Mouse (Mus musculus) forebrain, embryonic 15.5 days (tissue): ENCODE measurements around the gene Strn3. TPM values are rescaled to one million over a fixed set of nuclear protein-coding genes. Genes with fewer than 3 reads are reported as not detected.
A peak's percentile ranks its signal among the peaks of the same experiment; 100 is the strongest.
"Not testable (repeated sequence)": the region's sequence is repeated elsewhere in the genome, so short reads cannot be mapped to it uniquely, and the experiment has no call there.

Experiments used
- ATAC-seq: fragments of 200-750 bp; cut with Nextera tagmentation; replicated peaks from 2 replicates; pipeline ENCODE4 v1.8.0; 2017; ENCODE audit warnings: mild to moderate bottlenecking, moderate TSS enrichment, moderate library complexity
- H3K27ac ChIP-seq: fragments of 300-500 bp; sonication (generic); replicated peaks from 2 replicates; pipeline ENCODE4 v1.5.1; 2015; ENCODE audit warnings: mild to moderate bottlenecking, inconsistent platforms
- H3K27me3 ChIP-seq: fragments of 300-500 bp; sonication (generic); 2 replicates; pipeline ENCODE4 v1.6.1; 2015; ENCODE audit warnings: inconsistent platforms
- H3K36me3 ChIP-seq: fragments of 300-500 bp; sonication (generic); 2 replicates; pipeline ENCODE4 v1.6.1; 2015; ENCODE audit warnings: mild to moderate bottlenecking, inconsistent platforms
- H3K4me1 ChIP-seq: fragments of 300-500 bp; sonication (generic); 2 replicates; pipeline ENCODE4 v1.6.1; 2015; ENCODE audit warnings: inconsistent platforms
- H3K4me2 ChIP-seq: fragments of 300-500 bp; sonication (generic); replicated peaks from 2 replicates; pipeline ENCODE4 v1.6.1; 2015; ENCODE audit warnings: mild to moderate bottlenecking, inconsistent platforms
- H3K4me3 ChIP-seq: fragments of 300-500 bp; sonication (generic); 2 replicates; pipeline ENCODE4 v1.5.1; 2015; ENCODE audit warnings: mild to moderate bottlenecking, inconsistent platforms
- H3K9ac ChIP-seq: fragments of 300-500 bp; sonication (generic); replicated peaks from 2 replicates; pipeline ENCODE4 v1.6.1; 2015; ENCODE audit warnings: mild to moderate bottlenecking, inconsistent platforms
- H3K9me3 ChIP-seq: fragments of 300-500 bp; sonication (generic); 2 replicates; pipeline ENCODE4 v1.6.1; 2016; ENCODE audit warnings: inconsistent platforms
- WGBS: fragments of 180-500 bp; shearing (Covaris S2); methylation state at CpG from one replicate; pipeline ENCODE4 v1.1.7; 2015; ENCODE audit warnings: mixed read lengths; 5-methylcytosine and 5-hydroxymethylcytosine counted together
- polyA plus RNA-seq: library from polyadenylated mRNA; unstranded; fragments of >200 nt; fragmentation: Nextera tagmentation; extraction: Ambion mirVana; gene quantifications from 2 replicates; pipeline ENCODE4 v1.2.1, GENCODE M21; 2015

Strn3 gene
- polyA plus RNA-seq, 1 experiment from 2014 or later = 44.3 TPM

GRCm38 (mm10) chr12:51708941-51709686 is 17.4 kb upstream of the Strn3 start:
- ATAC-seq = no peak
- Histone ChIP-seq H3K4me3 (no peak overlapping the region), H3K4me2 (no peak overlapping the region), H3K27me3 (no peaks in the 10 kb centered on the region), H3K9me3 (no peaks in the 10 kb centered on the region), H3K4me1 (no peaks in the 10 kb centered on the region), H3K27ac (no peak overlapping the region), H3K36me3 (no peaks in the 10 kb centered on the region), H3K9ac (no peak overlapping the region)
- WGBS = 64% methylated on average over 14 of the region's 14 CpGs

- Histone ChIP-seq H3K36me3 (no peaks in the 10 kb centered on the region), H3K9me3 (no peaks in the 10 kb centered on the region), H3K27me3 (no peaks in the 10 kb centered on the region), H3K4me3 (no peak overlapping the region), H3K4me1 (no peaks in the 10 kb centered on the region), H3K4me2 (no peak overlapping the region), H3K27ac (no peak overlapping the region), H3K9ac (no peak overlapping the region)
- no peak for ATAC-seq
- WGBS = 88% methylated on average over 5 of the region's 5 CpGs
Observed at GRCm38 (mm10) chr12:51706673-51707235, 15.1 kb upstream of the Strn3 start.

GRCm38 (mm10) chr12:51705778-51706177 is 14.1 kb upstream of the Strn3 start:
- H3K4me3 ChIP-seq = no peak overlapping the region
- no peak overlapping the region for H3K4me2 ChIP-seq
- no peaks in the 10 kb centered on the region for H3K36me3 ChIP-seq
- ATAC-seq = no peak
- no peaks in the 10 kb centered on the region for H3K9me3 ChIP-seq
- H3K4me1 ChIP-seq = no peaks in the 10 kb centered on the region
- H3K27ac ChIP-seq = no peak overlapping the region
- 87% methylated on average over 12 of the region's 12 CpGs for WGBS
- H3K27me3 ChIP-seq = no peaks in the 10 kb centered on the region
- H3K9ac ChIP-seq = no peak overlapping the region

- no peak overlapping the region for H3K9ac ChIP-seq
- H3K27ac ChIP-seq = no peak overlapping the region
- 69% methylated on average over 7 of the region's 7 CpGs for WGBS
- H3K4me2 ChIP-seq = no peak overlapping the region
- H3K36me3 ChIP-seq = no peaks in the 10 kb centered on the region
- H3K4me3 ChIP-seq = no peak overlapping the region
- H3K27me3 ChIP-seq = no peaks in the 10 kb centered on the region
- H3K9me3 ChIP-seq = no peaks in the 10 kb centered on the region
- ATAC-seq = no peak
- H3K4me1 ChIP-seq = no peaks in the 10 kb centered on the region
Observed at GRCm38 (mm10) chr12:51704572-51704971, 12.9 kb upstream of the Strn3 start.

- Histone ChIP-seq H3K27ac (no peak overlapping the region), H3K4me1 (no peaks in the 10 kb centered on the region), H3K4me3 (no peak overlapping the region), H3K9ac (no peak overlapping the region), H3K36me3 (no peaks in the 10 kb centered on the region), H3K27me3 (no peaks in the 10 kb centered on the region), H3K9me3 (no peaks in the 10 kb centered on the region), H3K4me2 (no peak overlapping the region)
- no peak for ATAC-seq
- 16% methylated on average over 1 of the region's 1 CpGs for WGBS
Observed at GRCm38 (mm10) chr12:51703859-51704258, 12.2 kb upstream of the Strn3 start.

- H3K4me1 ChIP-seq = no peaks in the 10 kb centered on the region
- no peaks in the 10 kb centered on the region for H3K27me3 ChIP-seq
- no peaks in the 10 kb centered on the region for H3K9me3 ChIP-seq
- no peak overlapping the region for H3K4me2 ChIP-seq
- H3K9ac ChIP-seq = no peak overlapping the region
- ATAC-seq = no peak
- H3K36me3 ChIP-seq = no peaks in the 10 kb centered on the region
- no peak overlapping the region for H3K4me3 ChIP-seq
- no peak overlapping the region for H3K27ac ChIP-seq
Observed at GRCm38 (mm10) chr12:51701723-51702122, 10.0 kb upstream of the Strn3 start.

- H3K27me3 ChIP-seq = no peaks in the 10 kb centered on the region
- H3K27ac ChIP-seq = no peak overlapping the region
- H3K4me2 ChIP-seq = no peak overlapping the region
- 68% methylated on average over 8 of the region's 8 CpGs for WGBS
- no peaks in the 10 kb centered on the region for H3K9me3 ChIP-seq
- no peaks in the 10 kb centered on the region for H3K36me3 ChIP-seq
- no peak overlapping the region for H3K4me3 ChIP-seq
- no peaks in the 10 kb centered on the region for H3K4me1 ChIP-seq
- no peak overlapping the region for H3K9ac ChIP-seq
- peak; percentile 48; the same call in 1 of the 2 replicates for ATAC-seq
Observed at GRCm38 (mm10) chr12:51699623-51700393, 8.1 kb upstream of the Strn3 start.

- Histone ChIP-seq H3K9ac (no peak overlapping the region), H3K4me3 (no peak overlapping the region), H3K4me1 (peaks cover 4% of the 10 kb centered on the region; the same call in 1 of the 2 replicates), H3K27ac (no peak overlapping the region), H3K36me3 (no peaks in the 10 kb centered on the region), H3K4me2 (no peak overlapping the region), H3K27me3 (no peaks in the 10 kb centered on the region), H3K9me3 (no peaks in the 10 kb centered on the region)
- ATAC-seq = no peak
- WGBS = 78% methylated on average over 2 of the region's 2 CpGs
Observed at GRCm38 (mm10) chr12:51696157-51696556, 4.5 kb upstream of the Strn3 start.

- 94% methylated on average over 1 of the region's 1 CpGs for WGBS
- no peak for ATAC-seq
Observed at GRCm38 (mm10) chr12:51694966-51695365, 3.3 kb upstream of the Strn3 start.

GRCm38 (mm10) chr12:51694096-51694495 is 2.4 kb upstream of the Strn3 start:
- Histone ChIP-seq H3K27ac (no peak overlapping the region), H3K9me3 (no peaks in the 10 kb centered on the region), H3K36me3 (no peaks in the 10 kb centered on the region), H3K4me1 (peaks cover 17% of the 10 kb centered on the region), H3K4me2 (no peak overlapping the region), H3K27me3 (no peaks in the 10 kb centered on the region), H3K9ac (no peak overlapping the region), H3K4me3 (no peak overlapping the region)
- no peak for ATAC-seq

More at GRCm38 (mm10) chr12:51694966-51695365, 3.3 kb upstream of the Strn3 start:
- H3K4me3 ChIP-seq = no peak overlapping the region
- no peak overlapping the region for H3K27ac ChIP-seq
- no peaks in the 10 kb centered on the region for H3K36me3 ChIP-seq
- H3K4me1 ChIP-seq = peaks cover 9% of the 10 kb centered on the region
- H3K9ac ChIP-seq = no peak overlapping the region
- H3K9me3 ChIP-seq = no peaks in the 10 kb centered on the region
- no peaks in the 10 kb centered on the region for H3K27me3 ChIP-seq
- no peak overlapping the region for H3K4me2 ChIP-seq

GRCm38 (mm10) chr12:51693419-51693818 is 1.7 kb upstream of the Strn3 start:
- no peak overlapping the region for H3K27ac ChIP-seq
- no peak for ATAC-seq
- peaks cover 22% of the 10 kb centered on the region for H3K4me1 ChIP-seq
- no peaks in the 10 kb centered on the region for H3K27me3 ChIP-seq
- no peaks in the 10 kb centered on the region for H3K36me3 ChIP-seq
- 84% methylated on average over 3 of the region's 3 CpGs for WGBS
- H3K4me2 ChIP-seq = no peak overlapping the region
- H3K9me3 ChIP-seq = no peaks in the 10 kb centered on the region
- no peak overlapping the region for H3K9ac ChIP-seq
- H3K4me3 ChIP-seq = no peak overlapping the region

GRCm38 (mm10) chr12:51692870-51693269 is 1.2 kb upstream of the Strn3 start:
- 82% methylated on average over 10 of the region's 10 CpGs for WGBS
- not testable (repeated sequence) for H3K27me3 ChIP-seq, ATAC-seq, H3K4me3 ChIP-seq, H3K27ac ChIP-seq, H3K9ac ChIP-seq, H3K36me3 ChIP-seq, H3K9me3 ChIP-seq
- Histone ChIP-seq H3K4me1 (peaks cover 22% of the 10 kb centered on the region), H3K4me2 (0 out of 2 replicates have a peak overlapping the region, but pooled peaks have one; percentile 8)
